Mouse (Mus musculus): ENCODE measurements around the gene Odf2l. TPM values are rescaled to one million over a fixed set of nuclear protein-coding genes. Genes with fewer than 3 reads are reported as not detected.

Odf2l gene
- 7.1 and 8.8 TPM in 2 replicates for polyA plus RNA-seq (2015; fragmentation: Nextera tagmentation; extraction: Ambion mirVana)

DNA sequence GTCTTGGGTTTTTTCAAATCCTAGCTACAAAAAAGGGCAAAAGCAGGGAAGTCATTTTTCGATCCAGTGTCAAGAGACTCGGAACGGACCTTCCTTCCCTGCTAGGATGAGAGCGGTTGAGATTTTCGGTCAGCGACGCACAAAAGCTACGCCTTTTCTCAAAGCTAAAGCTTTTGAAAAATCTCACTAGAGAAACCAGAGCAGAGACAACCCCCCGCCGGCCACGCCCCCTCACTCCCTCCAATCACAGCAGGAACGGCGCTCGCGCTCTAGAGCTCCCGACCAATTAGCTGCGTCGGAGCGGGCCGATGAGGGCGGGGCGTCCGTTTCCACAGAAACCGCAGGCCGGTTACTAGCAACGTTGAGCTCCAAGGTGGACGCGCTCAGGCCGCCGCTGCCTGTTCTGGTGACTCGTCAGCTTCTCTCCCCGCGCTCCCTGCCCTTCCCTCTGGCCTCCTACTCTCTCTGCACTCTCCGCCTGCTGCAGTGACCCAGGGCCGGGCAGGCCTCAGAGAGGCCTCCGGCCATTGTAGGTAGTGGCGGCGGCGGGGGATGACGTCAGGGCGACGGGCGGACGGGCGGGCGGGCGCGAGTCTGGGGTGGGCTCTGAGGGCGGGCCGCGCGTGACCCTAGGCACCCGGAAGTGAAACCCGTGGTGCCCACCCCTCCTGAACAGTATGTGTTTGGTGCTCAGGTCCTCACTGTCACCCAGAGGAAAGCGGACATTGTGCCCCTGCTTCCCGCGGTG lies at the start of gene Odf2l:
Gene Odf2l, plus strand, starts transcription at position 335 of the 748 bp plus-strand sequence.
- no peak for TF ChIP-seq CTCF (IDR thresholded peaks at IDR 0.05; ENCODE audit: low read depth)
- TF ChIP-seq EP300 (optimal IDR thresholded peaks at IDR 0.05), result no peak
- peak; percentile 99 for ATAC-seq (ENCODE audit: low FRiP score, low TSS enrichment)
- WGBS, result under 1% methylated on average over 54 of the region's 57 CpGs
- peak; percentile 98 for DNase-seq (ENCODE audit: low spot score)
- Histone ChIP-seq H3K9me3 (ENCODE audit: control insufficient read depth, low read length) (no peaks in the 10 kb centered on the region), H3K4me3 (ENCODE audit: low read depth, low read length) (peak within 1 kb of the TSS; percentile 63), H3K9ac (ENCODE audit: low read length) (peak within 1 kb of the TSS; percentile 89), H3K27me3 (ENCODE audit: control insufficient read depth, insufficient read depth, low read length) (no peaks in the 10 kb centered on the region), H3K27ac (replicated peaks) (peak within 1 kb of the TSS; percentile 98), H3K4me1 (replicated peaks; ENCODE audit: control insufficient read depth, insufficient read depth) (no peaks in the 10 kb centered on the region), H3K36me3 (ENCODE audit: control insufficient read depth, insufficient read depth, low read length) (no peaks in the 10 kb centered on the region), H3K4me2 (replicated peaks; ENCODE audit: low read depth) (peak within 1 kb of the TSS; percentile 86)

- Histone ChIP-seq H3K4me3 (ENCODE audit: low read depth, low read length) (no peak overlapping the region), H3K27ac (replicated peaks) (no peak overlapping the region), H3K9ac (ENCODE audit: low read length) (no peak overlapping the region), H3K4me1 (replicated peaks; ENCODE audit: control insufficient read depth, insufficient read depth) (no peaks in the 10 kb centered on the region), H3K9me3 (ENCODE audit: control insufficient read depth, low read length) (no peaks in the 10 kb centered on the region), H3K36me3 (ENCODE audit: control insufficient read depth, insufficient read depth, low read length) (no peaks in the 10 kb centered on the region), H3K27me3 (ENCODE audit: control insufficient read depth, insufficient read depth, low read length) (no peaks in the 10 kb centered on the region), H3K4me2 (replicated peaks; ENCODE audit: low read depth) (no peak overlapping the region)
- no peak for DNase-seq (ENCODE audit: low spot score)
- no peak for ATAC-seq (ENCODE audit: low FRiP score, low TSS enrichment)
- TF ChIP-seq EP300 (optimal IDR thresholded peaks at IDR 0.05) (no peak), CTCF (IDR thresholded peaks at IDR 0.05; ENCODE audit: low read depth) (no peak)
- 70% methylated on average over 4 of the region's 4 CpGs for WGBS
Observed at GRCm38 (mm10) chr3:145068964-145069363, 49.4 kb upstream of the Odf2l start.

GRCm38 (mm10) chr3:145072339-145072738 lies 46.0 kb upstream of the Odf2l start:
- WGBS, result 79% methylated on average over 3 of the region's 3 CpGs
- H3K4me1 ChIP-seq (replicated peaks; ENCODE audit: control insufficient read depth, insufficient read depth), result no peaks in the 10 kb centered on the region
- no peak overlapping the region for H3K4me2 ChIP-seq (replicated peaks; ENCODE audit: low read depth)
- no peak overlapping the region for H3K27ac ChIP-seq (replicated peaks)
- ATAC-seq (ENCODE audit: low FRiP score, low TSS enrichment) (peak; percentile 90), DNase-seq (ENCODE audit: low spot score) (no peak)
- no peaks in the 10 kb centered on the region for H3K36me3 ChIP-seq (ENCODE audit: control insufficient read depth, insufficient read depth, low read length)
- H3K4me3 ChIP-seq (ENCODE audit: low read depth, low read length), result no peak overlapping the region
- no peak overlapping the region for H3K9ac ChIP-seq (ENCODE audit: low read length)
- no peaks in the 10 kb centered on the region for H3K27me3 ChIP-seq (ENCODE audit: control insufficient read depth, insufficient read depth, low read length)
- H3K9me3 ChIP-seq (ENCODE audit: control insufficient read depth, low read length), result no peaks in the 10 kb centered on the region
- TF ChIP-seq EP300 (optimal IDR thresholded peaks at IDR 0.05), result no peak
- TF ChIP-seq CTCF (IDR thresholded peaks at IDR 0.05; ENCODE audit: low read depth), result no peak

DNA sequence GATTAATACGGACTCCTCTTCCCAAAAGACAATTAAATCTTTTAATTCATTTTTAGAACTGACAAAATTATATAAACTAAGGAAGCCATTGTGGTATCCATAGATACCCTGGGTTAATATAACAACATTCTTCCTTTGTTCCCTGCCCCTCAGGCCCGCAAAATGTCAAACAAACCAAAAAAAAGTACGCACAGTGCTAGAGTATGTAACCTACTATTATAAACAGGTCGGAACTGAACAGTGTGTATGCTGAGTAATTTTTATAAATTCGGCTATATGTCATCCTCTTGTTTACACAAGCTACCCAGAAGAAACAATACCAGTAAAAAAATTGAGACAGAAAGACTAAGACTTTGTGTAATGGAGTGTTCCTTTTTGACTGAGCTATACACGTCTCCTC lies 40.0 kb upstream of the Odf2l start:
- no peak overlapping the region for H3K9ac ChIP-seq (ENCODE audit: low read length)
- no peak overlapping the region for H3K27ac ChIP-seq (replicated peaks)
- H3K4me3 ChIP-seq (ENCODE audit: low read depth, low read length), result no peak overlapping the region
- TF ChIP-seq EP300 (optimal IDR thresholded peaks at IDR 0.05), result no peak
- TF ChIP-seq CTCF (IDR thresholded peaks at IDR 0.05; ENCODE audit: low read depth), result no peak
- no peak for ATAC-seq (ENCODE audit: low FRiP score, low TSS enrichment)
- 25% methylated on average over 6 of the region's 6 CpGs for WGBS
- H3K36me3 ChIP-seq (ENCODE audit: control insufficient read depth, insufficient read depth, low read length), result no peaks in the 10 kb centered on the region
- no peak overlapping the region for H3K4me2 ChIP-seq (replicated peaks; ENCODE audit: low read depth)
- no peaks in the 10 kb centered on the region for H3K9me3 ChIP-seq (ENCODE audit: control insufficient read depth, low read length)
- no peaks in the 10 kb centered on the region for H3K4me1 ChIP-seq (replicated peaks; ENCODE audit: control insufficient read depth, insufficient read depth)
- no peaks in the 10 kb centered on the region for H3K27me3 ChIP-seq (ENCODE audit: control insufficient read depth, insufficient read depth, low read length)
- no peak for DNase-seq (ENCODE audit: low spot score)

DNA sequence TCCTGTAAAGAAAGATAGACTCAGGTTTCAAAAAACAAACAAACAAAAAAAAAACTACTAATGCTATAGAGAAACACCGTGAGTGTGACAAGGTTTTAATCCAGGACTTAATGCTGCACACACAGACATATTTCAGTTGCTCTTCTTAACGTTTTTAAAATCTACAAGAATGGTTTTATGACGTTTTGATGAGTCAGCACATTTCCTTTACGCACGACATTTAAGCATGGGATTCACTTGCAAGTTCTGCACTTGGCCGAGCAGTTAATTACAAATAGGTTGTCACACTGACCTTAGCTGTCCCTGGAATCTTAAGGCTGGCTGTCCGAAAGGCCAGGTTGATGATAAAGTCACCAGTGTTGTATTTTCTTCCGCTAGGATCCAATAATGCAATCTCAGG lies 37.5 kb upstream of the Odf2l start:
- H3K27ac ChIP-seq (replicated peaks), result no peak overlapping the region
- no peaks in the 10 kb centered on the region for H3K27me3 ChIP-seq (ENCODE audit: control insufficient read depth, insufficient read depth, low read length)
- H3K36me3 ChIP-seq (ENCODE audit: control insufficient read depth, insufficient read depth, low read length), result no peaks in the 10 kb centered on the region
- H3K9me3 ChIP-seq (ENCODE audit: control insufficient read depth, low read length), result no peaks in the 10 kb centered on the region
- TF ChIP-seq CTCF (IDR thresholded peaks at IDR 0.05; ENCODE audit: low read depth) (no peak), EP300 (optimal IDR thresholded peaks at IDR 0.05) (no peak)
- H3K4me1 ChIP-seq (replicated peaks; ENCODE audit: control insufficient read depth, insufficient read depth), result no peaks in the 10 kb centered on the region
- ATAC-seq (ENCODE audit: low FRiP score, low TSS enrichment), result no peak
- H3K9ac ChIP-seq (ENCODE audit: low read length), result no peak overlapping the region
- no peak overlapping the region for H3K4me2 ChIP-seq (replicated peaks; ENCODE audit: low read depth)
- WGBS, result 77% methylated on average over 8 of the region's 8 CpGs
- no peak for DNase-seq (ENCODE audit: low spot score)
- no peak overlapping the region for H3K4me3 ChIP-seq (ENCODE audit: low read depth, low read length)

DNA sequence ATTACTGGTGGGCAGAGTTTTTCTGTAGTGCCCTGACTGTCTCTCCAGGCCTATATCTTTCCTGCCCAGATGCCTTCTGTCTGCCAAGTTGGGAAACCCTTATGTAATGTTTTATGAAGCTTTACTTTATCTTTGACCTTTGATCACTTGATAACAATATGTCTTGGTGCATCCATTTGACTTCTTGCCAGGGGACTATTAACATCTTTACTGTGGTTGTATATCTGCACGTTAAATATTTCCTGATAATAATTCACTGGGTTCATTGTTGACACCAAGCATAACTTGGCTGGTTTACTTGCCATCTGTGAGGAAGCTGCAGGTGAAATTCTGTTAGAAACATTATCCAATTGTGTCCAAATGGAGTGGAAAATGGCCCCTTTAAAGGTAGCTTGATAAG lies 35.3 kb upstream of the Odf2l start:
- 49% methylated on average over 1 of the region's 1 CpGs for WGBS
- DNase-seq (ENCODE audit: low spot score), result no peak
- no peak for TF ChIP-seq EP300 (optimal IDR thresholded peaks at IDR 0.05)
- no peak for TF ChIP-seq CTCF (IDR thresholded peaks at IDR 0.05; ENCODE audit: low read depth)
- Histone ChIP-seq H3K27ac (replicated peaks) (no peak overlapping the region), H3K36me3 (ENCODE audit: control insufficient read depth, insufficient read depth, low read length) (no peaks in the 10 kb centered on the region), H3K4me3 (ENCODE audit: low read depth, low read length) (no peak overlapping the region), H3K27me3 (ENCODE audit: control insufficient read depth, insufficient read depth, low read length) (no peaks in the 10 kb centered on the region), H3K4me2 (replicated peaks; ENCODE audit: low read depth) (no peak overlapping the region), H3K4me1 (replicated peaks; ENCODE audit: control insufficient read depth, insufficient read depth) (no peaks in the 10 kb centered on the region), H3K9me3 (ENCODE audit: control insufficient read depth, low read length) (no peaks in the 10 kb centered on the region), H3K9ac (ENCODE audit: low read length) (no peak overlapping the region)
- no peak for ATAC-seq (ENCODE audit: low FRiP score, low TSS enrichment)
